Mouse (Mus musculus) heart, postnatal 0 days (tissue): ENCODE measurements around the gene Trmt61a.

Source experiments
- CTCF ChIP-seq: IDR thresholded peaks from 2 replicates; pipeline ENCODE4 v1.5.1; 2016; ENCODE audit warnings: antibody characterized with exemption, control low read depth, low read depth
- EP300 ChIP-seq: IDR thresholded peaks from 2 replicates; pipeline ENCODE4 v1.6.1; 2016; ENCODE audit warnings: antibody characterized with exemption, low read depth

- TF ChIP-seq CTCF (no peak), EP300 (no peak)
Measured at GRCm38 (mm10) chr12:111704609-111705008, 26.7 kb downstream of the Trmt61a start.
